9 mouse cellular contexts compared by ENCODE assay signal in the genomic region with DNA sequence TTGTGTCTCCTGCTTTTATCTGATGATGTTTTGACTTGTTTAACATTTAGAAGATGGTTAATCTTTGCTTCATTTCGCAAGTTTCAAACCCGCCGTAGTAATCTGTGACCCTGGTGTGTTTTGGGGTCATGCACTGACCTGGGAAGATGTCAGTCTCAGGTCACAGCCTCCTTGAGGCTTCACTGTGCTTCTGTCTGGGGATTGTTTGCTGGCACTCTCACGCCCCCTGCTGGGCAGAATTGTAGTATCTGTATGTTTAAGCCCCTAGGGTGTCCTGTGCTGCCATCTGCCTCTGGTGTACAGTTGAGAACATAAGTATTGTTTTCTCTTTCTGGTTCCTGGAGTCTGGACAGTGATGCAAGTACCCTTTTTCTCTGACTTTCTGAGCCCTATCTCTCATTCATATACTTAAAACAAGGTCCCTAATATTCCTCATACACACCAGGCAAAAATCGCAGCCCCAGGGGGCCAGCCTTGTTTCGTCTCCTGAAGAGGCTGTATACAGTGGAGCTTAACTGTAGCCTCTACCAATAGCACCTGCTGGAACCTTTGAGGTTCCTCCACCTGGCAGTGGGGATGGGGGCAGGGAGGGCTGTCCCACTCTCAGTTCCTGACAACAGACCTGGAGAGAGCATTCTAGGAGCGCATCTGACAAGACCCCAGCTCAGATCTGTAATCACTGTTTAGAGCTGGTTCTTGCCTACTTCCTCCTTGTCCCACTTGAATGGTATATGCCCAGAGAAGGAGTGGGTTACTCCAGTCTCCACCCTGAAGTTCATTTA. TPM values are rescaled to one million over a fixed set of nuclear protein-coding genes. Genes with fewer than 3 reads are reported as not detected.
DNase-seq lines count a peak whose midpoint lies in the region; ATAC-seq and TF ChIP-seq lines count a peak whose summit lies in the region.
"Had no signal": no experiment of that assay in that cellular context is flagged by ENCODE, and none has a peak within 500 bp of the region (broad histone marks: within the 10 kb centered on the region; RNA-seq: fewer than 3 reads in every experiment).

No protein-coding gene starts in this region.

- H3K4me1 ChIP-seq in bone marrow macrophage, adult 2 months (ENCODE audit: control insufficient read depth, insufficient read depth, low read length), result peaks cover 15% of the 10 kb centered on the region
- no peaks in the 10 kb centered on the region; a peak in 1 of 4 replicates for H3K4me1 ChIP-seq in heart, embryonic 14.5 days (ENCODE audit: control insufficient read depth in 2 of 2, insufficient read depth in 2 of 2, low read length in 2 of 2)
- H3K4me1 ChIP-seq in kidney, postnatal 0 days (replicated peaks; ENCODE audit: insufficient read depth, low read length), result no peaks in the 10 kb centered on the region
- peaks cover 17% of the 10 kb centered on the region for H3K4me1 ChIP-seq in liver, embryonic 12.5 days
- H3K4me1 ChIP-seq in neural tube, embryonic 13.5 days (replicated peaks), result peaks cover 5% of the 10 kb centered on the region; the same call in 1 of the 2 replicates
- no peaks in the 10 kb centered on the region for H3K4me1 ChIP-seq in testis, adult 2 months (ENCODE audit: control insufficient read depth, insufficient read depth, low read length)
- H3K4me1 ChIP-seq: embryonic facial prominence, embryonic 13.5 days had no signal

- H3K4me3 ChIP-seq in bone marrow macrophage, adult 2 months (ENCODE audit: insufficient read depth, low read length), result no peak overlapping the region
- H3K4me3 ChIP-seq in heart, embryonic 14.5 days (ENCODE audit: control insufficient read depth in 1 of 2, insufficient read depth in 1 of 2, low read depth in 1 of 2, low read length in 2 of 2), result no peak overlapping the region
- no peak overlapping the region for H3K4me3 ChIP-seq in kidney, postnatal 0 days (replicated peaks; ENCODE audit: low read depth, low read length)
- H3K4me3 ChIP-seq in liver, embryonic 12.5 days, result no peak overlapping the region
- no peak overlapping the region for H3K4me3 ChIP-seq in neural tube, embryonic 13.5 days
- H3K4me3 ChIP-seq in testis, adult 2 months (ENCODE audit: control insufficient read depth, low read depth, low read length), result no peak overlapping the region
- H3K4me3 ChIP-seq: embryonic facial prominence, embryonic 13.5 days had no signal

- H3K27me3 ChIP-seq in heart, embryonic 14.5 days (ENCODE audit: control insufficient read depth, insufficient read depth, low read length), result no peaks in the 10 kb centered on the region
- no peaks in the 10 kb centered on the region for H3K27me3 ChIP-seq in kidney, postnatal 0 days (ENCODE audit: insufficient read depth, low read length)
- no peaks in the 10 kb centered on the region for H3K27me3 ChIP-seq in liver, embryonic 12.5 days (replicated peaks)
- no peaks in the 10 kb centered on the region for H3K27me3 ChIP-seq in neural tube, embryonic 13.5 days
- no peaks in the 10 kb centered on the region for H3K27me3 ChIP-seq in testis, adult 2 months (ENCODE audit: control insufficient read depth, insufficient read depth, low read length)
- H3K27me3 ChIP-seq: embryonic facial prominence, embryonic 13.5 days had no signal

- H3K4me2 ChIP-seq in heart, embryonic 14.5 days (ENCODE audit: low read length), result no peak overlapping the region
- no peak overlapping the region for H3K4me2 ChIP-seq in kidney, postnatal 0 days (ENCODE audit: low read length)
- no peak overlapping the region for H3K4me2 ChIP-seq in liver, embryonic 12.5 days
- no peak overlapping the region for H3K4me2 ChIP-seq in neural tube, embryonic 13.5 days
- H3K4me2 ChIP-seq: embryonic facial prominence, embryonic 13.5 days had no signal

- no peak for TF ChIP-seq POLR2A in bone marrow macrophage, adult 2 months (IDR thresholded peaks at IDR 0.05; ENCODE audit: borderline replicate concordance, low read depth, low read length)
- TF ChIP-seq POLR2A in testis, adult 2 months (IDR thresholded peaks at IDR 0.05; ENCODE audit: control insufficient read depth, low read depth, low read length), result no peak

- peaks cover 29% of the 10 kb centered on the region for H3K36me3 ChIP-seq in heart, embryonic 14.5 days (ENCODE audit: control insufficient read depth, insufficient read depth, low read length)
- H3K36me3 ChIP-seq in kidney, postnatal 0 days (ENCODE audit: insufficient read depth, low read length), result peaks cover 10% of the 10 kb centered on the region
- H3K36me3 ChIP-seq in liver, embryonic 12.5 days, result peaks cover 100% of the 10 kb centered on the region
- peaks cover 41% of the 10 kb centered on the region for H3K36me3 ChIP-seq in neural tube, embryonic 13.5 days
- H3K36me3 ChIP-seq in testis, adult 2 months (ENCODE audit: control insufficient read depth, insufficient read depth, low read length), result no peaks in the 10 kb centered on the region

- no peak overlapping the region for H3K9ac ChIP-seq in heart, embryonic 14.5 days (ENCODE audit: low read length)
- no peak overlapping the region for H3K9ac ChIP-seq in kidney, postnatal 0 days (ENCODE audit: low read depth, low read length)
- no peak overlapping the region for H3K9ac ChIP-seq in liver, embryonic 12.5 days
- H3K9ac ChIP-seq in neural tube, embryonic 13.5 days, result no peak overlapping the region
- H3K9ac ChIP-seq: embryonic facial prominence, embryonic 13.5 days had no signal

- DNase-seq in CD4-positive, CD25-positive, alpha-beta regulatory T cell, adult 2 months (ENCODE audit: low read depth, low spot score), result peak; percentile 89
- DNase-seq in kidney, postnatal 0 days (ENCODE audit: low spot score), result peak; percentile 80

- H3K9me3 ChIP-seq in heart, embryonic 14.5 days (ENCODE audit: control insufficient read depth, low read length), result no peaks in the 10 kb centered on the region
- H3K9me3 ChIP-seq in kidney, postnatal 0 days (replicated peaks; ENCODE audit: low read length), result no peaks in the 10 kb centered on the region
- H3K9me3 ChIP-seq in liver, embryonic 12.5 days (replicated peaks), result no peaks in the 10 kb centered on the region
- H3K9me3 ChIP-seq in neural tube, embryonic 13.5 days, result no peaks in the 10 kb centered on the region
- H3K9me3 ChIP-seq: embryonic facial prominence, embryonic 13.5 days had no signal

- ATAC-seq in erythroid progenitor cell, adult 5-6 weeks (replicated peaks; ENCODE audit: low FRiP score, poor library complexity, severe bottlenecking), result 0 out of 2 replicates have a peak, but pooled peaks have one; percentile 51
- 0 out of 2 replicates have a peak, but pooled peaks have one; percentile 45 for ATAC-seq in heart, embryonic 14.5 days (ENCODE audit: insufficient number of reproducible peaks, insufficient read depth, low FRiP score, low read depth)
- peak; percentile 67; the same call in 1 of the 2 replicates for ATAC-seq in kidney, postnatal 0 days (replicated peaks; ENCODE audit: low FRiP score, low read depth)
- peak; percentile 71; the same call in 1 of the 2 replicates for ATAC-seq in liver, embryonic 12.5 days
- ATAC-seq in neural tube, embryonic 13.5 days (ENCODE audit: low read depth), result peak; percentile 71; the same call in 1 of the 2 replicates

- TF ChIP-seq CTCF in bone marrow macrophage, adult 2 months (IDR thresholded peaks at IDR 0.05; ENCODE audit: low read depth, low read length), result peak; percentile 70; the same call in 1 of the 2 replicates
- TF ChIP-seq CTCF in kidney, postnatal 0 days (IDR thresholded peaks at IDR 0.05; ENCODE audit: low read depth), result peak; percentile 92
- TF ChIP-seq CTCF in testis, adult 2 months (IDR thresholded peaks at IDR 0.05; ENCODE audit: control insufficient read depth, insufficient read depth, insufficient replicate concordance, low read depth, low read length), result peak; percentile 77; the same call in 1 of the 2 replicates

- no peak overlapping the region for H3K27ac ChIP-seq in bone marrow macrophage, adult 2 months (ENCODE audit: insufficient read depth, low read depth, low read length)
- H3K27ac ChIP-seq in heart, embryonic 14.5 days (replicated peaks in 1 of 2; ENCODE audit: control insufficient read depth in 1 of 2, insufficient read depth in 1 of 2, low read depth in 2 of 2, low read length in 2 of 2), result no peak overlapping the region
- no peak overlapping the region for H3K27ac ChIP-seq in kidney, postnatal 0 days
- H3K27ac ChIP-seq in liver, embryonic 12.5 days, result peak overlapping the region; percentile 63; the same call in 1 of the 2 replicates
- no peak overlapping the region for H3K27ac ChIP-seq in neural tube, embryonic 13.5 days (replicated peaks)
- no peak overlapping the region for H3K27ac ChIP-seq in testis, adult 2 months (ENCODE audit: control insufficient read depth, insufficient read depth, low read depth, low read length)
- H3K27ac ChIP-seq: embryonic facial prominence, embryonic 13.5 days had no signal

- 74% methylated on average over 7 of the region's 7 CpGs for WGBS in heart, embryonic 14.5 days
- 61% methylated on average over 7 of the region's 7 CpGs for WGBS in kidney, postnatal 0 days
- 78% methylated on average over 7 of the region's 7 CpGs for WGBS in liver, embryonic 12.5 days (ENCODE audit: insufficient replicate concordance)
- WGBS in neural tube, embryonic 13.5 days, result 62% methylated on average over 7 of the region's 7 CpGs

RNA-seq across cellular contexts. Expression of a gene that starts 30.7 kb away (rescaled TPM):
- not detected in 2 replicates for polyA plus RNA-seq in bone marrow macrophage, adult 2 months (2012; ENCODE audit: insufficient read depth, insufficient read length, missing spikeins)
- total RNA-seq in erythroid progenitor cell, adult 5-6 weeks (2015; ENCODE audit: low replicate concordance), result not detected in 2 replicates
- 1.0 TPM in 1 of 2 replicates, not detected in the other for total RNA-seq in erythroid progenitor cell, adult 5-6 weeks (2017; ENCODE audit: low replicate concordance)
- 0.05 and 0.09 TPM in 2 replicates for polyA plus RNA-seq in heart, embryonic 14.5 days (2014; fragmentation: Nextera tagmentation; extraction: Ambion mirVana)
- not detected in 2 replicates for polyA plus RNA-seq in kidney, postnatal 0 days (2015; fragmentation: Nextera tagmentation; extraction: Ambion mirVana)
- 0.97 and 1.3 TPM in 2 replicates for polyA plus RNA-seq in liver, embryonic 12.5 days (2016; fragmentation: Nextera tagmentation; extraction: Ambion mirVana)
- polyA plus RNA-seq in neural tube, embryonic 13.5 days (2015; fragmentation: Nextera tagmentation; extraction: Ambion mirVana), result 0.13 TPM in 1 of 2 replicates, not detected in the other
- 0.02 TPM in 1 of 2 replicates, not detected in the other for polyA plus RNA-seq in testis, adult 2 months (2012; rRNA removed)

RNA-seq across cellular contexts. Expression of a gene that starts 38.9 kb away (rescaled TPM):
- polyA plus RNA-seq in bone marrow macrophage, adult 2 months (2012; ENCODE audit: insufficient read depth, insufficient read length, missing spikeins), result 39.5 and 45.3 TPM in 2 replicates
- total RNA-seq in erythroid progenitor cell, adult 5-6 weeks (2015; ENCODE audit: low replicate concordance), result 241 and 302 TPM in 2 replicates
- total RNA-seq in erythroid progenitor cell, adult 5-6 weeks (2017; ENCODE audit: low replicate concordance), result 359 and 488 TPM in 2 replicates
- polyA plus RNA-seq in heart, embryonic 14.5 days (2014; fragmentation: Nextera tagmentation; extraction: Ambion mirVana), result 15.4 and 19.1 TPM in 2 replicates
- 21.8 and 23.6 TPM in 2 replicates for polyA plus RNA-seq in kidney, postnatal 0 days (2015; fragmentation: Nextera tagmentation; extraction: Ambion mirVana)
- 108 and 113 TPM in 2 replicates for polyA plus RNA-seq in liver, embryonic 12.5 days (2016; fragmentation: Nextera tagmentation; extraction: Ambion mirVana)
- polyA plus RNA-seq in neural tube, embryonic 13.5 days (2015; fragmentation: Nextera tagmentation; extraction: Ambion mirVana), result 51.7 and 55.0 TPM in 2 replicates
- polyA plus RNA-seq in testis, adult 2 months (2012; rRNA removed), result 1.9 and 2.0 TPM in 2 replicates
